Mouse (Mus musculus) thymus, adult 2 months (tissue): ENCODE results near the gene Mrtfa. TPM values are rescaled to one million over a fixed set of nuclear protein-coding genes. Genes with fewer than 3 reads are reported as not detected.

Experiments used
- DNase-seq: peaks from one replicate; pipeline ENCODE4 v3.0.0; 2021
- H3K27ac ChIP-seq: fragments of 200-500 bp; 2 replicates; pipeline ENCODE4 v1.5.1; 2012; ENCODE audit warnings: low read length, control low read depth; ENCODE audit not compliant: control insufficient read depth, insufficient read depth
- H3K27me3 ChIP-seq: fragments of 200-500 bp; 2 replicates; pipeline ENCODE4 v1.6.1; 2012; ENCODE audit warnings: mild to moderate bottlenecking, low read length, moderate library complexity, mixed read lengths; ENCODE audit not compliant: control insufficient read depth, insufficient read depth
- H3K36me3 ChIP-seq: fragments of 200-500 bp; 2 replicates; pipeline ENCODE4 v1.6.1; 2012; ENCODE audit warnings: mild to moderate bottlenecking, low read length, moderate library complexity; ENCODE audit not compliant: control insufficient read depth, insufficient read depth
- H3K4me1 ChIP-seq: fragments of 200-500 bp; replicated peaks from 2 replicates; pipeline ENCODE4 v1.6.1; 2012; ENCODE audit warnings: low read length; ENCODE audit not compliant: control insufficient read depth, insufficient read depth
- H3K4me3 ChIP-seq: fragments of 200-500 bp; 2 replicates; pipeline ENCODE4 v1.5.1; 2012; ENCODE audit warnings: mild to moderate bottlenecking, low read length, control low read depth, moderate library complexity; ENCODE audit not compliant: control insufficient read depth, insufficient read depth
- CTCF ChIP-seq: fragments of 200-500 bp; IDR thresholded peaks from 2 replicates; pipeline ENCODE4 v1.5.1; 2012; ENCODE audit warnings: mild to moderate bottlenecking, control low read depth, low read length, moderate library complexity, borderline replicate concordance; ENCODE audit not compliant: control insufficient read depth, poor library complexity, insufficient read depth; ENCODE audit errors: extremely low read depth
- POLR2A ChIP-seq: fragments of 200-500 bp; IDR thresholded peaks from 2 replicates; pipeline ENCODE4 v1.6.1; 2012; ENCODE audit warnings: mild to moderate bottlenecking, low read length, control low read depth, moderate library complexity; ENCODE audit not compliant: control insufficient read depth, poor library complexity, insufficient read depth; ENCODE audit errors: extremely low read depth
- WGBS: fragments of 180-500 bp; shearing (Covaris S2); methylation state at CpG from one replicate; pipeline ENCODE4 v1.1.7; 2018; 5-methylcytosine and 5-hydroxymethylcytosine counted together
- polyA plus RNA-seq: library from polyadenylated mRNA; depleted of rRNA; stranded (reverse); fragments of >200 nt; gene quantifications from 2 replicates; pipeline ENCODE4 v1.2.3, GENCODE M21; 2012

Gene Mrtfa
- polyA plus RNA-seq, 1 experiment = 114 TPM

- H3K27me3 ChIP-seq = no peaks in the 10 kb centered on the region
- H3K36me3 ChIP-seq = no peaks in the 10 kb centered on the region
- H3K27ac ChIP-seq = no peak overlapping the region
- 88% methylated on average over 5 of the region's 5 CpGs for whole genome bisulfite sequencing
- no peak overlapping the region for H3K4me3 ChIP-seq
- 0 out of 2 replicates have a peak, but pooled peaks cover 5% of the 10 kb centered on the region for H3K4me1 ChIP-seq
- DNase-seq = no peak
- TF ChIP-seq CTCF (no peak), POLR2A (no peak)
These were observed 121.7 kb downstream of the Mrtfa start for GRCm38 (mm10) chr15:81068641-81069381.

DNA sequence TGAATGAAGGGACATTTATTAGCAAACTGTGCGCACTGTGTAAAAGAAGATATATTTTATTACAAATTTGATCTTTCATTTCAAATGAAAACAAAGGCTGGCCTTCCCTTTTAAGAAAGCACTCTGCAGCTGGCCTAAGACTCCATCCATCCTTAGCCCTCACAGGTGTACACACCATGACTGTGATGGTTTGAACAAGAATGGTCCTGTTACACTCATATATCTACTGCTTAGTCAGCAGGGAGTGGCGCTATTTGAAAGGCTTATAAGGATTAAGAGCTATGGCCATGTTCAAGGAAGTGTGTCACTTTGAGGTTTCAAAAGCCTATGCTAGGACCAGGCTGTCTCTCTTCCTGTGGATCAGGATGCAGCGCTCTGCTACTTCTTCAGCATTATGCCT, 122.8 kb downstream of the Mrtfa start:
- DNase-seq = no peak
- 98% methylated on average over 3 of the region's 3 CpGs for WGBS
- TF ChIP-seq CTCF (no peak), POLR2A (no peak)
- Histone ChIP-seq H3K27ac (no peak overlapping the region), H3K4me1 (0 out of 2 replicates have a peak, but pooled peaks cover 5% of the 10 kb centered on the region), H3K27me3 (no peaks in the 10 kb centered on the region), H3K4me3 (no peak overlapping the region), H3K36me3 (no peaks in the 10 kb centered on the region)

GRCm38 (mm10) chr15:81066976-81067375, 123.6 kb downstream of the Mrtfa start:
- Histone ChIP-seq H3K27me3 (no peaks in the 10 kb centered on the region), H3K4me1 (0 out of 2 replicates have a peak, but pooled peaks cover 5% of the 10 kb centered on the region), H3K4me3 (no peak overlapping the region), H3K27ac (no peak overlapping the region), H3K36me3 (no peaks in the 10 kb centered on the region)
- DNase-seq = no peak
- WGBS = 60% methylated on average over 5 of the region's 5 CpGs
- no peak for TF ChIP-seq POLR2A
- no peak for TF ChIP-seq CTCF

DNA sequence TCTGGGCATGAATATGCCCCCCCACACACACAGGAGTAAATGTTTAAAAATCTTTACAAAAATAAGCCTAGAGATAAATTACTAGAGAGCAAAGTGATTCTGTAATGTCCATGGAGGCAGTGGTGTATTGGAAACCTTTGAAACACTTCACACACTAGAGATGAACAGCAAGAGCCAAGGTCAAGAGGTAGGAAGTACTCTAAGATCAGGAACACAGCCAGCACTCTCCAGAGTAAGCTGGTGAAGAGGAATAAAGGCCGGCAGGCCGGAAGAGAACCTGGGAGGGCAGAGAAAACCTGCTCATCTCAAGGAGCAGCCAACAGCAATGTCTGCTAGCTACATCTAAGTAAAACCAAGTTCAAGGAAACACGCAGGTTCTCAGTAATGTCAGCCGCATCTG, 125.9 kb downstream of the Mrtfa start:
- no peak overlapping the region for H3K27ac ChIP-seq
- TF ChIP-seq POLR2A (no peak), CTCF (no peak)
- no peaks in the 10 kb centered on the region for H3K36me3 ChIP-seq
- no peaks in the 10 kb centered on the region for H3K27me3 ChIP-seq
- 97% methylated on average over 4 of the region's 4 CpGs for WGBS
- 0 out of 2 replicates have a peak, but pooled peaks cover 5% of the 10 kb centered on the region for H3K4me1 ChIP-seq
- DNase-seq = no peak
- H3K4me3 ChIP-seq = no peak overlapping the region

- Histone ChIP-seq H3K4me3 (no peak overlapping the region), H3K27me3 (no peaks in the 10 kb centered on the region), H3K27ac (no peak overlapping the region), H3K4me1 (0 out of 2 replicates have a peak, but pooled peaks cover 2% of the 10 kb centered on the region), H3K36me3 (no peaks in the 10 kb centered on the region)
- DNase-seq = peak; percentile 33
- 78% methylated on average over 1 of the region's 1 CpGs for WGBS
- no peak for TF ChIP-seq POLR2A
- TF ChIP-seq CTCF = no peak
These were observed 126.4 kb downstream of the Mrtfa start for GRCm38 (mm10) chr15:81064143-81064542.

- 95% methylated on average over 8 of the region's 8 CpGs for WGBS
- TF ChIP-seq POLR2A = no peak
- TF ChIP-seq CTCF = no peak
- no peak overlapping the region for H3K27ac ChIP-seq
- H3K4me3 ChIP-seq = no peak overlapping the region
- no peak for DNase-seq
- no peaks in the 10 kb centered on the region for H3K27me3 ChIP-seq
- H3K4me1 ChIP-seq = 0 out of 2 replicates have a peak, but pooled peaks cover 2% of the 10 kb centered on the region
- no peaks in the 10 kb centered on the region for H3K36me3 ChIP-seq
These were observed 127.9 kb downstream of the Mrtfa start for GRCm38 (mm10) chr15:81062616-81063015.
